Mouse (Mus musculus): ENCODE results near the gene Ckap2l. TPM values are rescaled to one million over a fixed set of nuclear protein-coding genes. Genes with fewer than 3 reads are reported as not detected.

Gene Ckap2l
- polyA plus RNA-seq, 1 experiment from 2014 or later, result 6.7 TPM

DNA sequence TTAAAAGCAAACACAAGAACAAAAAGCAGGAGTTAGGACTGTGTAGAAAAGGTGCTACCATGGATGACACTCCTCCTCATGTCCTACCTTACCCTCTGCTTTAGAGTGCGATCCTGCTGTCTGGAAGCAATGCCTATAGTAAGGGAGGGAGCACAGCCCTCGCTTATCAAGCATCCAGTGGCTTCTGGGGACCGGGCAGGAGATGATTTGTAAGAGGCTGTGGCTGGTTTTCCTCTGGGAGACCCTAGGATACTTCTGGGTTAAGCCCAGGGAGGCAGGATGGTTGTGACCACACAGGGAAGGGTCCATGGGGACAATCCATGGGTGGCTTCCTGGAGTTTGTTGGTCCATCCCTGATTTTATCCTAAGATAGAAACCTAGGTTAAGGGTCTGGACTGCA lies 36.4 kb downstream of the Ckap2l start:
- Histone ChIP-seq H3K9ac (no peak overlapping the region), H3K36me3 (replicated peaks) (no peaks in the 10 kb centered on the region), H3K9me3 (no peaks in the 10 kb centered on the region), H3K4me2 (no peak overlapping the region), H3K27ac (no peak overlapping the region), H3K4me1 (peaks cover 3% of the 10 kb centered on the region; the same call in 1 of the 2 replicates), H3K4me3 (no peak overlapping the region), H3K27me3 (replicated peaks) (no peaks in the 10 kb centered on the region)
- no peak for ATAC-seq (replicated peaks)
- 73% methylated on average over 3 of the region's 3 CpGs for WGBS

DNA sequence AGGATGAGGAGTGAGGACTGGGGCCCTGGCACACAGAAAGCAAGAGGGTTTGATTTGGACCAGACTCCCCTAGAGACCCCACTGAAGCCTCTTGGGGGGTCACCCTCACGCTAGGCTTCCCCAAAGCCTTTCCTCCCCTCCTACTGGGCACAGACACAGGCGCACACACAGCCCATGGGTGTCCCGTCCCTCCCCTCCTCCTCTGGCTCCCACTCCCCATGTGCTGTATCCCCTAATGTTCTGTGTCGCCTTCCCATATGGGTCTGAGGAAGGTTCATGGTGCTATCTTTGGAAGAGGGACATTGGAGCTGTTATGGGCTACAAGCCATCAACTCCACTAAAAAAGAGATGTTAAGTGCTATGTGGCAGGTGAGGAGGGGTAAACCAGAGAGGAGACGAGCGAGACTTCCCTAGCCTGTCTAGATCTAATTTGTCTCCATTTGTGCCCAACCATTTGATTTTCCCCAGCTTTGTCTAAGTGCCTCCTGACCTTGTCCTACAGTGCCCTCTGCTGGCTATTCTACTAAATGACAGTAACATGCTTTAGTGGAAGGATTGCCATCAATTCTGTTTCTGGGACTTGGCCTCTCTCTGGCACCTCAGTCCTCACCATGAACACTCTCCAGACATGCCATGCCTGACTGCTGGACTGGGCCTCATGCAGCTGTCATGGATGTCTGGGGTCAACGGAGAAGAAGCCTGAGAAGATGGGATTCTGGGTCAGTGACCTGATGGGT lies 38.4 kb downstream of the Ckap2l start:
- no peak overlapping the region for H3K4me3 ChIP-seq
- ATAC-seq (replicated peaks), result peak; percentile 88
- H3K4me1 ChIP-seq, result peaks cover 3% of the 10 kb centered on the region; the same call in 1 of the 2 replicates
- no peaks in the 10 kb centered on the region for H3K27me3 ChIP-seq (replicated peaks)
- H3K27ac ChIP-seq, result no peak overlapping the region
- no peak overlapping the region for H3K9ac ChIP-seq
- no peaks in the 10 kb centered on the region for H3K9me3 ChIP-seq
- 39% methylated on average over 7 of the region's 7 CpGs for WGBS
- H3K36me3 ChIP-seq (replicated peaks), result no peaks in the 10 kb centered on the region
- H3K4me2 ChIP-seq, result peak overlapping the region; percentile 32; the same call in 1 of the 2 replicates

DNA sequence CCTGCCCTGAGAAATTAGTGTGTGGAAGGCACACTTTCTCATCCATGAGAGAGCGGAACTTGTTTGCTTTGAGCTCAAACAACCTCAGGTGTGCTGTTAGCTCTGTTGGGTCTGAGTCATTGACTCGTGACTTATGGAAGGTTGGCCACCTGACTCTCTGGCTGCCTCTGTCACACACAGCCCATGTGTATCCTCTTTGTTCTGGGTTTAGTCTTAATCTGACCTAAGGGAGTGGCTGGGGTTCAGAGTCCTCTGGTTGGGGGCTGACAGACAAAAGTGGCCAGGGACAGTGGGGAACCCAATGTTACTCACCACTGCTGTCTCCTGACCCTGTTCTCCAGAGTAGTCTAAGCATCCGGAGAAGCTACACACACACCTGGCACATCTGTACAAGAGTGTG lies 39.0 kb downstream of the Ckap2l start:
- Histone ChIP-seq H3K27ac (no peak overlapping the region), H3K9ac (no peak overlapping the region), H3K9me3 (no peaks in the 10 kb centered on the region), H3K27me3 (replicated peaks) (no peaks in the 10 kb centered on the region), H3K4me3 (no peak overlapping the region), H3K4me1 (peaks cover 3% of the 10 kb centered on the region; the same call in 1 of the 2 replicates), H3K36me3 (replicated peaks) (no peaks in the 10 kb centered on the region), H3K4me2 (no peak overlapping the region)
- WGBS, result 87% methylated on average over 3 of the region's 3 CpGs
- no peak for ATAC-seq (replicated peaks)

DNA sequence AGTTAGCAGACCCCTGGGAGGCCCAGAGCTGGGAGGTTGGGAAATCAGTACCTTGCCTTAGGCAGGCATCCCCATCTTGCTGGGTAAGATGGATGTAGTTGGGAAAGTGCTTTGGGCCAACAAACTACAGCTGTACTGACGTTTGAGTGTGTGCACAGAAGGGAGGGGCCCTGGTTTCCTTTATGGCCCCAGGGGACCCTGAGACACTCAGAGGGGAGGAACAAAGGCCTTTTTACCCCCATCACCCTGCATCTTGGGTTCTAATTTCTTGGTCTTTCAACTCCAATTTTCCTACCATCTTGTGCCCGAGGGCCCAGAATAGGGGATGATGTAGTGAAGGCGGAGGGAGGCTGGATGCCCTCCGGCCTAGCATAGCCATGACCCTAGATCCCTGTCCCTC lies 41.0 kb downstream of the Ckap2l start:
- Histone ChIP-seq H3K4me3 (no peak overlapping the region), H3K9me3 (no peaks in the 10 kb centered on the region), H3K27me3 (replicated peaks) (no peaks in the 10 kb centered on the region), H3K27ac (no peak overlapping the region), H3K4me1 (peaks cover 3% of the 10 kb centered on the region; the same call in 1 of the 2 replicates), H3K36me3 (replicated peaks) (no peaks in the 10 kb centered on the region), H3K4me2 (no peak overlapping the region), H3K9ac (no peak overlapping the region)
- no peak for ATAC-seq (replicated peaks)
- 83% methylated on average over 4 of the region's 4 CpGs for WGBS

DNA sequence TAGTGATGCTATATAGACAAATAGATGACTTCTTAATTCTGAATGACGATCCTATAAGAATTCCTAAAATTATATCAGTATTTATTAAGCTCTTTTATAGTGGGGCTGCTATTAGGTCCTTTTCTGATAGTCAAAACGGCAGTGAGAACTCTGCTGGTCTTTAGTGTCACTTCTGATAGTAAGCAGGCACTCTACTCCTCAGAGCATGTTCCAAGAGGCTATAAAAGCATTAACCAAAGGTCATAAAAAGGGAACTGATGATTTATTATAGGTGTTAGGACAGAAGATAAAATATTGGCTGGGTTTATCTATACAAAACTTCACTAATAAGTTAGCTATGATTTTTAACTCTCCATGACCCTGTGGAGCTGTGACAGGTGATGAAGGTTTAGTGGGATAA lies 42.9 kb downstream of the Ckap2l start:
- Histone ChIP-seq H3K9ac (no peak overlapping the region), H3K4me3 (no peak overlapping the region), H3K9me3 (no peaks in the 10 kb centered on the region), H3K36me3 (replicated peaks) (no peaks in the 10 kb centered on the region), H3K27me3 (replicated peaks) (no peaks in the 10 kb centered on the region), H3K27ac (no peak overlapping the region), H3K4me2 (no peak overlapping the region), H3K4me1 (peaks cover 3% of the 10 kb centered on the region; the same call in 1 of the 2 replicates)
- WGBS, result 89% methylated on average over 2 of the region's 2 CpGs
- ATAC-seq (replicated peaks), result no peak

DNA sequence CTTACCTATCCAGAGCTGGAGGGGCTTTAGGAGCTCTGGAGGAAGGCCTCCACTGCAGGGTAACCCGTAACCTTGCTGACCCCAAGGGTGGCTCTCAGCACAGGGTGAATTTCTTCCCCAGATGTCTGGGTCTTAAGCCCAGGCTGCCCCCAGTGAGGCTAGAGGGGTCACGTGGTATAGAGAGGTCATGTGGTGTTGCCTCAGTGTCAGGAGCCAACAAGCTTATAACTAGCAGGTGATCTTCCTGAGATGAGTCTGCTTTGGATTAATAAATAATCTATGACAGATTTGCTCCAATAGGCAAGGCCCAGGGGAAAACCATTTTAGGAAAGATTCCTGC lies 43.4 kb downstream of the Ckap2l start:
- WGBS, result 77% methylated on average over 2 of the region's 2 CpGs
- Histone ChIP-seq H3K9me3 (no peaks in the 10 kb centered on the region), H3K27ac (no peak overlapping the region), H3K36me3 (replicated peaks) (no peaks in the 10 kb centered on the region), H3K4me3 (no peak overlapping the region), H3K27me3 (replicated peaks) (no peaks in the 10 kb centered on the region), H3K4me2 (no peak overlapping the region), H3K4me1 (peaks cover 2% of the 10 kb centered on the region; the same call in 1 of the 2 replicates), H3K9ac (no peak overlapping the region)
- no peak for ATAC-seq (replicated peaks)

DNA sequence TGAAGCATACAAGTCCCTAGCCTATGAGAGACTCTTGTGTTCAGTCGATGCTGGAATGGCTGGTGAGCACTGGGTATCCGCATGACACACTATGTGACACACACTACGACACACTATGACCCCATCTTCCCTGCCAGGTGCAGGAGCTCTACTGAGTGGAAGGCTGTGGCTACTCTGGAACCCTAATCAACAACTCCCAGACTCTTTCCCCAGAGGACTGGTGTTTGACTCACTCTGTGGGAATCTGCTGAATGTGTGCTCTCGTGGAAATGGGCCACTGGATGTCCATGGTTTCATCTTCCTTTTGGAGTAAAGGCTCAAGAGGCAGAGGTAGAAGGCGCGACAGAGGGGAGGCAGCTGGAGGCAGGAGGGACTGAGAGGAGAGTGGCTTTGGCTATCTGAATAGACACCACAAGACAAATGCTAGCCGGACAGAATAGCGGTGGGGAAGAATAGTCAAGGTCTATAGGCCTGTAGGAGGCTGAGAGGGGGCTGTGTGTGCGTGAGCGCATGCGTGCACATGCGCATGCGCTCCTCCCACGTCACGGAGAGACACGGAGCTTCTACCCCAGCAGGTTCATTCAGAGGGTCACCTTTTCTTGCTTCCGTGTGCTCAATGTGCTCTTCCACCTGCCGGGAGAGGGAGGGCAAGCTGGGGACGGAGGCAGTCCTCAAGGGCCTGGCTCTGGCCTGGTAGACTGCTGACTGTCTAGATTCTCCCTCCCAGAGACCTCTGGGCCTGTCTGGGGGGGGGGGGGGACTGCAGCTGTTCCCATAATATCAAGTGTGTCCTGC lies 44.0 kb downstream of the Ckap2l start:
- WGBS, result 90% methylated on average over 19 of the region's 19 CpGs
- ATAC-seq (replicated peaks), result no peak

DNA sequence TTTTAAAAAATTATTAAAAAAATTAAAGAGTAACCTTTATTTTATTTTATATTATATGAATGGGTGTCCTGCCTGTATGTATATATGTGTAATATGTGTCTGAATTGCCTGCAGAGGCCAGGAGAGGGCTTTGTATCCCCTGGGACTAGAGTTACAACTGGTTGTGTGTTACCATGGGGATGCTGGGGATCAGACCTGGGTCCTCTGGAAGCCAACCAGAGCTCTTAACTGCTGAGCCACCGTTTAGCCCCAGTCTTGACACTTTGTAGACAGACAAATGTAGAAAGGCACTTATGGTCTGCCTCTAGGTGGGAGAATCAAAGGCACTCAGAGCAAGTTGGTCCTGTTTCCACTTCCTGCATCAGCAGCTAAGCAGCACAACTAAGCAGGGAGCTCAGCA lies 47.7 kb downstream of the Ckap2l start:
- 62% methylated on average over 1 of the region's 1 CpGs for WGBS

More for the DNA sequence above, 44.0 kb downstream of the Ckap2l start:
- Histone ChIP-seq H3K4me3 (no peak overlapping the region), H3K36me3 (replicated peaks) (no peaks in the 10 kb centered on the region), H3K4me2 (no peak overlapping the region), H3K4me1 (no peaks in the 10 kb centered on the region), H3K9ac (no peak overlapping the region), H3K9me3 (no peaks in the 10 kb centered on the region), H3K27me3 (replicated peaks) (no peaks in the 10 kb centered on the region), H3K27ac (no peak overlapping the region)

DNA sequence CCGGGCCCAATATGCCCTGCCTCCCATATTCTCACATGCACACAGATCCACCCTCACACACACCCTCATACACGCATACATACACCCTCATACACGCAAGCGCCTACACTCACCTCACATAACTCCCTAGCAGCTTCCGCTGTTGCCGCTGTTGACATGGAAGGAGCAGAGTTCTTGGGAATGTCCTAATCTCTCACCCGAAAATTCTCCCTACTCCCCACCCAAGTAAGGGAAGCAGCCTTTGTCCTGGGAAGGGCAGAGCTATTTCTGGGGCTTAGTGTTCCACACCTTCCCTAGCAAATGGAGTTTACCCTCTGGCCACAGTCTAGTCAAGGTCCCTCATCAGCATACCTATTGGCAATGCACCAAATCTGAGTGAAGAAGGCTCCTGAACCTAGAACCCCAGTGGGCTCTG lies 49.3 kb downstream of the Ckap2l start:
- Histone ChIP-seq H3K27ac (no peak overlapping the region), H3K4me2 (no peak overlapping the region), H3K9ac (no peak overlapping the region), H3K36me3 (replicated peaks) (no peaks in the 10 kb centered on the region), H3K9me3 (no peaks in the 10 kb centered on the region), H3K4me1 (no peaks in the 10 kb centered on the region), H3K4me3 (no peak overlapping the region), H3K27me3 (replicated peaks) (no peaks in the 10 kb centered on the region)
- no peak for ATAC-seq (replicated peaks)
- 93% methylated on average over 7 of the region's 7 CpGs for WGBS

More for the DNA sequence above, 47.7 kb downstream of the Ckap2l start:
- Histone ChIP-seq H3K9me3 (no peaks in the 10 kb centered on the region), H3K4me3 (no peak overlapping the region), H3K9ac (no peak overlapping the region), H3K4me2 (no peak overlapping the region), H3K27ac (no peak overlapping the region), H3K36me3 (replicated peaks) (no peaks in the 10 kb centered on the region), H3K27me3 (replicated peaks) (no peaks in the 10 kb centered on the region), H3K4me1 (no peaks in the 10 kb centered on the region)
- ATAC-seq (replicated peaks), result no peak

DNA sequence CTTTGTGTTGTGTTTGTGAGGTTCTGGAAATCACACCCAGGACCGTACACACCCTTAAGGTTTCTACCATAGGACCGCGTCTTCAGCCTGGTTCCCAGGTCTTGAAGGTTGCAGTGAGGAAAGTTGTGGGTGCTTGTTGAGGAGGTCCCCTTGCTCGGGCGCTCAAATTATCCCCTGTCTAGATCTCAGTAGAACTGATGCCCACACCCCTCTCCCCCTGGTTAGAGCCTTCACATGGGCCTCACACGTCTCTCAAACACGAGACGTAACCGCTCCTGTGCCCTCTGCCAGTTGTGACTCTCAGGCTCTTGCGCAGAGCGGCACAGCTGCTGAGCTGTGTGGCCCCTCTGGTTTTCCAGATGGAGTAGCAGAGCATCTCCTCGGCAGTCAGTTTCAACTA lies 50.1 kb downstream of the Ckap2l start:
- no peak for ATAC-seq (replicated peaks)

DNA sequence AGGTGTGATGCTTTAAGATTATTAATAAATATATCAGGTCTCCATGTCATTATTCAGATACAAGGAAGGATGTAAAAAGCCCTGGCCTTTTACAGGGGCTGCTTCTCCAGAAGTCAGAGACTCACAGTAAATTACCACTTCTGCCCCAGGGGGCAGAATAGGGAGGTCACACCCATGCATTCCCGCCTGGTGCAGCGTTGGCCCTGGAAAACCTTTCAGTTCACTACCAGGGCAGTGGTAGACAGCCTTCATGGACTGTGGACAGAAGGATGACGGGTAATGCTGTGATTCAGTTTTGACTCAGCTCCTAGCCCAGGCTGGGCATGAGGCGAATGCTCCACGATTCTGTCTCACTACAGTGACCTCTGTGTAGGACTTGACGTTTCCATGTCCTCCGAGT lies 50.6 kb downstream of the Ckap2l start:
- Histone ChIP-seq H3K4me3 (no peak overlapping the region), H3K36me3 (replicated peaks) (no peaks in the 10 kb centered on the region), H3K9ac (no peak overlapping the region), H3K4me1 (no peaks in the 10 kb centered on the region), H3K4me2 (no peak overlapping the region), H3K9me3 (no peaks in the 10 kb centered on the region), H3K27ac (no peak overlapping the region), H3K27me3 (replicated peaks) (no peaks in the 10 kb centered on the region)
- WGBS, result 83% methylated on average over 7 of the region's 7 CpGs
- no peak for ATAC-seq (replicated peaks)

More for the DNA sequence above, 50.1 kb downstream of the Ckap2l start:
- H3K27ac ChIP-seq, result no peak overlapping the region
- WGBS, result 93% methylated on average over 12 of the region's 12 CpGs
- no peaks in the 10 kb centered on the region for H3K9me3 ChIP-seq
- no peak overlapping the region for H3K9ac ChIP-seq
- no peaks in the 10 kb centered on the region for H3K36me3 ChIP-seq (replicated peaks)
- H3K4me2 ChIP-seq, result no peak overlapping the region
- no peaks in the 10 kb centered on the region for H3K27me3 ChIP-seq (replicated peaks)
- H3K4me1 ChIP-seq, result no peaks in the 10 kb centered on the region
- no peak overlapping the region for H3K4me3 ChIP-seq

DNA sequence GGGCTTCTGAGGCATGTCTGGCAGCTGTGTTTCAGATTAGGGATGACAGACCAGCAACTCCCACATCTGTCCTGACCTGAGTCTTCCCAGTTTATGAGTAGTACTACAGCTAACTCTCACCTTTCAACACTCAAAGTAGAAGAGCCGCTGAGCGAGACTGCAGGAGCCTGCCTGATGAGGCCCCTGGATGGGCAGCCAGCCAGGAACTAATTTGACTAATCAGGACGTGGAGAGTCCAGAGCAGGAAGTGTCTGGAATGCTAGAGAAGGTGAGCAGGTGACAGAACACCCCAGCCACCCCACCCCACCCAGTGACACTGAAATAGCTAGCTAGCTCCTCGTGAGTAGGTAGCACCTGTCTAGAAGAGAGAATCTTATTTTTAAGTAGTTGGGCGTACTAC lies 51.4 kb downstream of the Ckap2l start:
- Histone ChIP-seq H3K4me2 (no peak overlapping the region), H3K9ac (no peak overlapping the region), H3K4me3 (no peak overlapping the region), H3K36me3 (replicated peaks) (no peaks in the 10 kb centered on the region), H3K4me1 (no peaks in the 10 kb centered on the region), H3K27me3 (replicated peaks) (no peaks in the 10 kb centered on the region), H3K27ac (no peak overlapping the region), H3K9me3 (no peaks in the 10 kb centered on the region)
- WGBS, result 61% methylated on average over 5 of the region's 5 CpGs
- no peak for ATAC-seq (replicated peaks)
